Mouse (Mus musculus): Measurements from ENCODE around the gene Nt5c. TPM values are rescaled to one million over a fixed set of nuclear protein-coding genes. Genes with fewer than 3 reads are reported as not detected.

Nt5c gene
- polyA plus RNA-seq (2014; fragmentation: Illumina TruSeq; extraction: RNeasy Lipid Tissue Mini Kit (QIAGEN cat#74804)), result 0.63 TPM

GRCm38 (mm10) chr11:115491356-115492083 is at the start of gene Nt5c:
Gene Nt5c (minus strand): TSS chr11:115491862.

GRCm38 (mm10) chr11:115536038-115536681 is 44.5 kb upstream of the Nt5c start, which contains the start of gene Sumo2:
Gene Sumo2 (minus strand): TSS chr11:115536276.

GRCm38 (mm10) chr11:115514238-115514663 is 22.6 kb upstream of the Nt5c start, which contains the start of gene Jpt1:
Gene Jpt1 (minus strand): TSS chr11:115514387.

GRCm38 (mm10) chr11:115475025-115475757 is 16.5 kb downstream of the Nt5c start, which contains the start of gene Armc7:
Gene Armc7 (plus strand): TSS chr11:115475667.

GRCm38 (mm10) chr11:115462243-115462891 is 29.3 kb downstream of the Nt5c start, which contains the start of gene Slc16a5:
Gene Slc16a5 (plus strand): TSS chr11:115462474.

Other genes with a start within 250 kb of the Nt5c start
- not detected for gene Grin2c, start 224.6 kb downstream of the Nt5c start, polyA plus RNA-seq (2014; fragmentation: Illumina TruSeq; extraction: RNeasy Lipid Tissue Mini Kit (QIAGEN cat#74804))
- 11.9 TPM for gene Fdxr, start 214.8 kb downstream of the Nt5c start, polyA plus RNA-seq (2014; fragmentation: Illumina TruSeq; extraction: RNeasy Lipid Tissue Mini Kit (QIAGEN cat#74804))
- gene Fads6, start 194.2 kb downstream of the Nt5c start, polyA plus RNA-seq (2014; fragmentation: Illumina TruSeq; extraction: RNeasy Lipid Tissue Mini Kit (QIAGEN cat#74804)), result 13.5 TPM
- not detected for gene Otop2, start 184.7 kb downstream of the Nt5c start, polyA plus RNA-seq (2014; fragmentation: Illumina TruSeq; extraction: RNeasy Lipid Tissue Mini Kit (QIAGEN cat#74804))
- 0.60 TPM for gene Ush1g, start 169.8 kb downstream of the Nt5c start, polyA plus RNA-seq (2014; fragmentation: Illumina TruSeq; extraction: RNeasy Lipid Tissue Mini Kit (QIAGEN cat#74804))
- not detected for gene Otop3, start 157.1 kb downstream of the Nt5c start, polyA plus RNA-seq (2014; fragmentation: Illumina TruSeq; extraction: RNeasy Lipid Tissue Mini Kit (QIAGEN cat#74804))
- gene Hid1, start 124.1 kb downstream of the Nt5c start, polyA plus RNA-seq (2014; fragmentation: Illumina TruSeq; extraction: RNeasy Lipid Tissue Mini Kit (QIAGEN cat#74804)), result 1.3 TPM
- 0.46 TPM for gene Cdr2l, start 109.9 kb downstream of the Nt5c start, polyA plus RNA-seq (2014; fragmentation: Illumina TruSeq; extraction: RNeasy Lipid Tissue Mini Kit (QIAGEN cat#74804))
- 5.3 TPM for gene Mrpl58, start 88.1 kb downstream of the Nt5c start, polyA plus RNA-seq (2014; fragmentation: Illumina TruSeq; extraction: RNeasy Lipid Tissue Mini Kit (QIAGEN cat#74804))
- gene Atp5h, start 71.9 kb downstream of the Nt5c start, polyA plus RNA-seq (2014; fragmentation: Illumina TruSeq; extraction: RNeasy Lipid Tissue Mini Kit (QIAGEN cat#74804)), result 364 TPM
- 21.3 TPM for gene Kctd2, start 71.7 kb downstream of the Nt5c start, polyA plus RNA-seq (2014; fragmentation: Illumina TruSeq; extraction: RNeasy Lipid Tissue Mini Kit (QIAGEN cat#74804))
- not detected for gene Trim80, start 51.3 kb downstream of the Nt5c start, polyA plus RNA-seq (2014; fragmentation: Illumina TruSeq; extraction: RNeasy Lipid Tissue Mini Kit (QIAGEN cat#74804))
- gene Slc16a5, start 29.4 kb downstream of the Nt5c start, polyA plus RNA-seq (2014; fragmentation: Illumina TruSeq; extraction: RNeasy Lipid Tissue Mini Kit (QIAGEN cat#74804)), result not detected
- 0.86 TPM for gene Armc7, start 16.2 kb downstream of the Nt5c start, polyA plus RNA-seq (2014; fragmentation: Illumina TruSeq; extraction: RNeasy Lipid Tissue Mini Kit (QIAGEN cat#74804))
- gene Jpt1, start 22.5 kb upstream of the Nt5c start, polyA plus RNA-seq (2014; fragmentation: Illumina TruSeq; extraction: RNeasy Lipid Tissue Mini Kit (QIAGEN cat#74804)), result 20.2 TPM
- 2,747 TPM for gene Sumo2, start 44.4 kb upstream of the Nt5c start, polyA plus RNA-seq (2014; fragmentation: Illumina TruSeq; extraction: RNeasy Lipid Tissue Mini Kit (QIAGEN cat#74804))
- gene Nup85, start 72.6 kb upstream of the Nt5c start, polyA plus RNA-seq (2014; fragmentation: Illumina TruSeq; extraction: RNeasy Lipid Tissue Mini Kit (QIAGEN cat#74804)), result 46.6 TPM
- gene Mrps7, start 112.1 kb upstream of the Nt5c start, polyA plus RNA-seq (2014; fragmentation: Illumina TruSeq; extraction: RNeasy Lipid Tissue Mini Kit (QIAGEN cat#74804)), result 3.8 TPM
- gene Gga3, start 112.2 kb upstream of the Nt5c start, polyA plus RNA-seq (2014; fragmentation: Illumina TruSeq; extraction: RNeasy Lipid Tissue Mini Kit (QIAGEN cat#74804)), result 4.0 TPM
- 13.5 TPM for gene Mif4gd, start 121.1 kb upstream of the Nt5c start, polyA plus RNA-seq (2014; fragmentation: Illumina TruSeq; extraction: RNeasy Lipid Tissue Mini Kit (QIAGEN cat#74804))
- 2.7 TPM for gene Slc25a19, start 136.4 kb upstream of the Nt5c start, polyA plus RNA-seq (2014; fragmentation: Illumina TruSeq; extraction: RNeasy Lipid Tissue Mini Kit (QIAGEN cat#74804))
- 115 TPM for gene Grb2, start 216.7 kb upstream of the Nt5c start, polyA plus RNA-seq (2014; fragmentation: Illumina TruSeq; extraction: RNeasy Lipid Tissue Mini Kit (QIAGEN cat#74804))